Mouse (Mus musculus) liver, postnatal 0 days (tissue): ENCODE measurements around the gene Rnf41. TPM values are rescaled to one million over a fixed set of nuclear protein-coding genes. Genes with fewer than 3 reads are reported as not detected.

Experiments used
- ATAC-seq: fragments of 200-750 bp; cut with Nextera tagmentation; 2 replicates; pipeline ENCODE4 v1.8.0; 2017; ENCODE audit warnings: mild to moderate bottlenecking, moderate library complexity
- DNase-seq: peaks from one replicate; pipeline ENCODE4 v3.0.0-alpha.2; 2016
- H3K27ac ChIP-seq: fragments of 300-500 bp; sonication (generic); 2 replicates; pipeline ENCODE4 v1.5.1; 2014; ENCODE audit warnings: antibody characterized with exemption, moderate library complexity, mild to moderate bottlenecking, low read depth
- H3K27me3 ChIP-seq: fragments of 300-500 bp; sonication (generic); 2 replicates; pipeline ENCODE4 v1.6.1; 2014; ENCODE audit warnings: low read length, control low read depth, mixed read lengths; ENCODE audit not compliant: insufficient read depth
- H3K36me3 ChIP-seq: fragments of 300-500 bp; sonication (generic); replicated peaks from 2 replicates; pipeline ENCODE4 v1.6.1; 2014; ENCODE audit warnings: mild to moderate bottlenecking, control low read depth, low read length, moderate library complexity, mixed read lengths; ENCODE audit not compliant: insufficient read depth
- H3K4me1 ChIP-seq: fragments of 300-500 bp; sonication (generic); 2 replicates; pipeline ENCODE4 v1.6.1; 2014; ENCODE audit warnings: antibody characterized with exemption, mild to moderate bottlenecking, control low read depth; ENCODE audit not compliant: insufficient read depth
- H3K4me2 ChIP-seq: fragments of 300-500 bp; sonication (generic); 2 replicates; pipeline ENCODE4 v1.6.1; 2014; ENCODE audit warnings: low read depth, mild to moderate bottlenecking, low read length, moderate library complexity, mixed read lengths
- H3K4me3 ChIP-seq: fragments of 300-500 bp; sonication (generic); 2 replicates; pipeline ENCODE4 v1.5.1; 2014; ENCODE audit warnings: low read depth, low read length
- H3K9ac ChIP-seq: fragments of 300-500 bp; sonication (generic); replicated peaks from 2 replicates; pipeline ENCODE4 v1.6.1; 2014; ENCODE audit warnings: mild to moderate bottlenecking, moderate library complexity
- H3K9me3 ChIP-seq: fragments of 300-500 bp; sonication (generic); 2 replicates; pipeline ENCODE4 v1.6.1; 2016; ENCODE audit warnings: mild to moderate bottlenecking, control low read depth, low read length, mixed read lengths
- CTCF ChIP-seq: sonication (generic); IDR thresholded peaks from 2 replicates; pipeline ENCODE4 v1.5.1; 2016; ENCODE audit warnings: antibody characterized with exemption, low read depth
- EP300 ChIP-seq: IDR thresholded peaks from 2 replicates; pipeline ENCODE4 v1.6.1; 2016; ENCODE audit warnings: antibody characterized with exemption, low read depth, mild to moderate bottlenecking
- WGBS: fragments of 180-500 bp; shearing (Covaris S2); extraction: QIAGEN DNeasy Blood & Tissue Kit; methylation state at CpG from one replicate; pipeline ENCODE4 v1.1.7; 2014; ENCODE audit not compliant: insufficient replicate concordance; 5-methylcytosine and 5-hydroxymethylcytosine counted together
- polyA plus RNA-seq: library from polyadenylated mRNA; unstranded; fragments of >200 nt; fragmentation: Nextera tagmentation; extraction: Ambion mirVana; gene quantifications from 2 replicates; pipeline ENCODE4 v1.2.1, GENCODE M21; 2015

Rnf41 gene
- polyA plus RNA-seq, 1 experiment from 2014 or later, result 7.2 TPM

DNA sequence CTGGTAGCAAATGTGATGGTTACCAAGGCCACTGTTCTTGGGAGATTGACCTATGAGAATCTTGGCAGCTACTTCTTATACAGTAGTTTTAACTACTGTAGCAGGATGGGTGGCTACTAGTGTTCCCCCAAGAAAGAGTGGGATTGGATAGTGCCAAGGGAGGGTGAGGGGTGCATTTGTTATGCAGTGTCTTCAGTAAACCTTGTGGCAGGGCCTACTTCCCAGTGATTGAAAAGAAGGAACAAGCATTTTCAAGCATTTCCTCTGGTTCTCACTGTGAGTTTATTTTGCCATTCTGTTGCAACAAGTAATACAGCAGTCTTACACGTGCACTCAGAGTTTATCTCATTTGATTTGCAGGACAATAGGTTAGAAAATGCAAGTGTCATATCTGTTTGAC, 1.1 kb downstream of the Rnf41 start:
- ATAC-seq (no peak), DNase-seq (no peak)
- H3K27ac ChIP-seq, result peak overlapping the region; percentile 86; the same call in 1 of the 2 replicates
- no peaks in the 10 kb centered on the region for H3K27me3 ChIP-seq
- TF ChIP-seq CTCF (no peak), EP300 (no peak)
- no peaks in the 10 kb centered on the region for H3K9me3 ChIP-seq
- peak overlapping the region; percentile 94 for H3K4me2 ChIP-seq
- H3K4me1 ChIP-seq, result peaks cover 30% of the 10 kb centered on the region
- peak overlapping the region; percentile 78 for H3K4me3 ChIP-seq
- H3K36me3 ChIP-seq, result peaks cover 22% of the 10 kb centered on the region
- peak overlapping the region; percentile 82; the same call in 1 of the 2 replicates for H3K9ac ChIP-seq
- 18% methylated on average over 1 of the region's 1 CpGs for WGBS

- no peak overlapping the region for H3K4me3 ChIP-seq
- H3K4me1 ChIP-seq, result peaks cover 30% of the 10 kb centered on the region
- H3K9ac ChIP-seq, result no peak overlapping the region
These were observed 1.6 kb downstream of the Rnf41 start for GRCm38 (mm10) chr10:128413076-128413475.

GRCm38 (mm10) chr10:128414848-128415247, 3.4 kb downstream of the Rnf41 start:
- no peak for DNase-seq
- Histone ChIP-seq H3K27me3 (no peaks in the 10 kb centered on the region), H3K4me1 (peaks cover 27% of the 10 kb centered on the region), H3K4me2 (no peak overlapping the region), H3K9me3 (no peaks in the 10 kb centered on the region), H3K27ac (no peak overlapping the region), H3K4me3 (no peak overlapping the region), H3K9ac (no peak overlapping the region), H3K36me3 (peaks cover 22% of the 10 kb centered on the region)
- ATAC-seq, result no peak
- TF ChIP-seq EP300 (no peak), CTCF (no peak)
- WGBS, result 84% methylated on average over 5 of the region's 5 CpGs

More at GRCm38 (mm10) chr10:128413076-128413475, 1.6 kb downstream of the Rnf41 start:
- 55% methylated on average over 1 of the region's 1 CpGs for WGBS
- H3K4me2 ChIP-seq, result peak overlapping the region; percentile 94
- no peak for DNase-seq
- H3K9me3 ChIP-seq, result no peaks in the 10 kb centered on the region
- no peak for ATAC-seq
- no peak overlapping the region for H3K27ac ChIP-seq
- peaks cover 18% of the 10 kb centered on the region for H3K36me3 ChIP-seq
- TF ChIP-seq EP300 (no peak), CTCF (no peak)
- no peaks in the 10 kb centered on the region for H3K27me3 ChIP-seq

- H3K27me3 ChIP-seq, result no peaks in the 10 kb centered on the region
- DNase-seq, result no peak
- no peak overlapping the region for H3K4me2 ChIP-seq
- H3K36me3 ChIP-seq, result peaks cover 13% of the 10 kb centered on the region
- H3K4me3 ChIP-seq, result no peak overlapping the region
- no peak overlapping the region for H3K27ac ChIP-seq
- H3K4me1 ChIP-seq, result no peaks in the 10 kb centered on the region
- no peak overlapping the region for H3K9ac ChIP-seq
- 67% methylated on average over 5 of the region's 5 CpGs for WGBS
- no peak for TF ChIP-seq EP300
- no peak for TF ChIP-seq CTCF
- H3K9me3 ChIP-seq, result no peaks in the 10 kb centered on the region
- no peak for ATAC-seq
These were observed 11.0 kb downstream of the Rnf41 start for GRCm38 (mm10) chr10:128422426-128422825.

DNA sequence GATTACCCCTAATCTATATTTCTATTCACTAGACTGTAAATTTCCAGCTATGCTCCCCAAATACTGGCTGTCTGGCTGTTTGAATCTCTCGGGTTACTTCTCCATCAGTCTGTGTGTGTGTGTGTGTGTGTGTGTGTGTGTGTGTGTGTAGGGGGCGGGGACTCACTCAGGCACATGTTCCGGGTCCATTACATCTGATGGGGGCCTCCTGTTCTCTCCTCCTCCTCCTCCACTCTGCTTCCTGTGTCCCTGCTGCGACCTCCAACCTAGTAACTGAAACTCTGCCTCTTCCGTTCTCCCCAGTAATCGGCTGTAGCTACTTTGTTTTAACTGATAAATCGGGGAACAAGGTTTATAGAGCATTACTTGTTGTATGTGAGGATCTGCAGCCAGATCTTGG, 13.1 kb downstream of the Rnf41 start:
- H3K27me3 ChIP-seq, result no peaks in the 10 kb centered on the region
- 13% methylated on average over 7 of the region's 7 CpGs for WGBS
- no peaks in the 10 kb centered on the region for H3K9me3 ChIP-seq
- ATAC-seq (peak; percentile 38; the same call in 1 of the 2 replicates), DNase-seq (no peak)
- H3K27ac ChIP-seq, result peak overlapping the region; percentile 49
- H3K4me2 ChIP-seq, result no peak overlapping the region
- H3K36me3 ChIP-seq, result peaks cover 14% of the 10 kb centered on the region
- H3K4me1 ChIP-seq, result no peaks in the 10 kb centered on the region
- TF ChIP-seq CTCF (no peak), EP300 (no peak)
- no peak overlapping the region for H3K9ac ChIP-seq
- no peak overlapping the region for H3K4me3 ChIP-seq

DNA sequence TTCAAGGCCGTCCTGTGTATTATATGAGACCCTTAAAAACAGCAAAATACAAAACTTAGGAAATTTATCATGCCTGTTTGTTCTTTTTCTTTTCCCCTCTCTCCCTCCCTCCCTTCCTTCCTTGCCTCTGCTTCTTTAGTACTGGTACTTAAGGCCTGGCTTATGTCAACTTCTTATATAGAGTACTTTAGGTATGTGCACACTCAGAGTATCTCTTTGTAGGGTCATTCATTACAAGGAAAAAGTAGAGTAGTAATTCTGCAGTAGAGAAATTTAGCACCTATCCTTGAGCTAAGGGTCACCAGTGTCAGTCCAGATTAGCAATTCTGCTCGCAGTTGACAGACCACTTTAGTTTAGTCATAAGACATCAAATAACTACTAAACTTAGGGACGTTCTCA, 13.8 kb downstream of the Rnf41 start:
- no peak for DNase-seq
- no peak for TF ChIP-seq EP300
- Histone ChIP-seq H3K4me3 (no peak overlapping the region), H3K4me1 (no peaks in the 10 kb centered on the region), H3K4me2 (no peak overlapping the region), H3K27ac (peak overlapping the region; percentile 49; the same call in 1 of the 2 replicates), H3K9me3 (no peaks in the 10 kb centered on the region), H3K9ac (no peak overlapping the region), H3K27me3 (no peaks in the 10 kb centered on the region), H3K36me3 (peaks cover 15% of the 10 kb centered on the region)
- no peak for ATAC-seq
- WGBS, result 73% methylated on average over 3 of the region's 3 CpGs

GRCm38 (mm10) chr10:128429052-128429451, 17.6 kb downstream of the Rnf41 start:
- Histone ChIP-seq H3K36me3 (peaks cover 11% of the 10 kb centered on the region), H3K9ac (no peak overlapping the region), H3K4me3 (no peak overlapping the region), H3K4me1 (no peaks in the 10 kb centered on the region), H3K27me3 (no peaks in the 10 kb centered on the region), H3K27ac (no peak overlapping the region), H3K4me2 (no peak overlapping the region), H3K9me3 (no peaks in the 10 kb centered on the region)
- DNase-seq (no peak), ATAC-seq (no peak)
- WGBS, result 85% methylated on average over 5 of the region's 5 CpGs
- no peak for TF ChIP-seq CTCF
- TF ChIP-seq EP300, result no peak
